Mouse (Mus musculus): ENCODE results near the gene Tab1. TPM values are rescaled to one million over a fixed set of nuclear protein-coding genes. Genes with fewer than 3 reads are reported as not detected.
A peak's percentile ranks its signal among the peaks of the same experiment; 100 is the strongest.

Gene Tab1
- polyA plus RNA-seq, 1 experiment: 33.6 TPM

- H3K4me3 ChIP-seq (ENCODE audit: insufficient read depth, low read length): no peak overlapping the region
- no peak for TF ChIP-seq CTCF (IDR thresholded peaks at IDR 0.05; ENCODE audit: extremely low read depth, insufficient read depth, low read length)
- no peak for TF ChIP-seq POLR2A (IDR thresholded peaks at IDR 0.05; ENCODE audit: extremely low read depth, insufficient read depth, low read length)
- peak overlapping the region; percentile 55 for H3K27ac ChIP-seq (ENCODE audit: insufficient read depth, low read length)
- peaks cover 21% of the 10 kb centered on the region for H3K4me1 ChIP-seq (ENCODE audit: control insufficient read depth, insufficient read depth, low read length)
These were observed 32.1 kb upstream of the Tab1 start for GRCm38 (mm10) chr15:80100871-80101270.

- H3K4me3 ChIP-seq (ENCODE audit: insufficient read depth, low read length): no peak overlapping the region
- peaks cover 17% of the 10 kb centered on the region for H3K4me1 ChIP-seq (ENCODE audit: control insufficient read depth, insufficient read depth, low read length)
- TF ChIP-seq POLR2A (IDR thresholded peaks at IDR 0.05; ENCODE audit: extremely low read depth, insufficient read depth, low read length) (no peak), CTCF (IDR thresholded peaks at IDR 0.05; ENCODE audit: extremely low read depth, insufficient read depth, low read length) (no peak)
- peak overlapping the region; percentile 55 for H3K27ac ChIP-seq (ENCODE audit: insufficient read depth, low read length)
These were observed 31.4 kb upstream of the Tab1 start for GRCm38 (mm10) chr15:80101503-80101902.

- Histone ChIP-seq H3K4me1 (ENCODE audit: control insufficient read depth, insufficient read depth, low read length) (peaks cover 17% of the 10 kb centered on the region), H3K4me3 (ENCODE audit: insufficient read depth, low read length) (no peak overlapping the region), H3K27ac (ENCODE audit: insufficient read depth, low read length) (no peak overlapping the region)
- no peak for TF ChIP-seq CTCF (IDR thresholded peaks at IDR 0.05; ENCODE audit: extremely low read depth, insufficient read depth, low read length)
- no peak for TF ChIP-seq POLR2A (IDR thresholded peaks at IDR 0.05; ENCODE audit: extremely low read depth, insufficient read depth, low read length)
These were observed 30.4 kb upstream of the Tab1 start for GRCm38 (mm10) chr15:80102495-80102894.

- peaks cover 8% of the 10 kb centered on the region for H3K4me1 ChIP-seq (ENCODE audit: control insufficient read depth, insufficient read depth, low read length)
- H3K27ac ChIP-seq (ENCODE audit: insufficient read depth, low read length): no peak overlapping the region
- H3K4me3 ChIP-seq (ENCODE audit: insufficient read depth, low read length): no peak overlapping the region
- TF ChIP-seq CTCF (IDR thresholded peaks at IDR 0.05; ENCODE audit: extremely low read depth, insufficient read depth, low read length) (no peak), POLR2A (IDR thresholded peaks at IDR 0.05; ENCODE audit: extremely low read depth, insufficient read depth, low read length) (no peak)
These were observed 27.2 kb upstream of the Tab1 start for GRCm38 (mm10) chr15:80105490-80106410.

- TF ChIP-seq POLR2A (IDR thresholded peaks at IDR 0.05; ENCODE audit: extremely low read depth, insufficient read depth, low read length) (no peak), CTCF (IDR thresholded peaks at IDR 0.05; ENCODE audit: extremely low read depth, insufficient read depth, low read length) (no peak)
- Histone ChIP-seq H3K4me3 (ENCODE audit: insufficient read depth, low read length) (no peak overlapping the region), H3K27ac (ENCODE audit: insufficient read depth, low read length) (peak overlapping the region; percentile 51; the same call in 1 of the 2 replicates), H3K4me1 (ENCODE audit: control insufficient read depth, insufficient read depth, low read length) (peaks cover 6% of the 10 kb centered on the region)
These were observed 25.8 kb upstream of the Tab1 start for GRCm38 (mm10) chr15:80107143-80107542.

GRCm38 (mm10) chr15:80107575-80107974, 25.4 kb upstream of the Tab1 start:
- H3K27ac ChIP-seq (ENCODE audit: insufficient read depth, low read length): peak overlapping the region; percentile 51; the same call in 1 of the 2 replicates

GRCm38 (mm10) chr15:80111436-80111835, 21.5 kb upstream of the Tab1 start:
- Histone ChIP-seq H3K4me3 (ENCODE audit: insufficient read depth, low read length) (no peak overlapping the region), H3K27ac (ENCODE audit: insufficient read depth, low read length) (no peak overlapping the region), H3K4me1 (ENCODE audit: control insufficient read depth, insufficient read depth, low read length) (peaks cover 3% of the 10 kb centered on the region)
- TF ChIP-seq CTCF (IDR thresholded peaks at IDR 0.05; ENCODE audit: extremely low read depth, insufficient read depth, low read length) (no peak), POLR2A (IDR thresholded peaks at IDR 0.05; ENCODE audit: extremely low read depth, insufficient read depth, low read length) (no peak)

More at GRCm38 (mm10) chr15:80107575-80107974, 25.4 kb upstream of the Tab1 start:
- Histone ChIP-seq H3K4me3 (ENCODE audit: insufficient read depth, low read length) (no peak overlapping the region), H3K4me1 (ENCODE audit: control insufficient read depth, insufficient read depth, low read length) (peaks cover 6% of the 10 kb centered on the region)
- TF ChIP-seq POLR2A (IDR thresholded peaks at IDR 0.05; ENCODE audit: extremely low read depth, insufficient read depth, low read length) (no peak), CTCF (IDR thresholded peaks at IDR 0.05; ENCODE audit: extremely low read depth, insufficient read depth, low read length) (no peak)

- Histone ChIP-seq H3K27ac (ENCODE audit: insufficient read depth, low read length) (no peak overlapping the region), H3K4me3 (ENCODE audit: insufficient read depth, low read length) (no peak overlapping the region), H3K4me1 (ENCODE audit: control insufficient read depth, insufficient read depth, low read length) (no peaks in the 10 kb centered on the region)
- no peak for TF ChIP-seq CTCF (IDR thresholded peaks at IDR 0.05; ENCODE audit: extremely low read depth, insufficient read depth, low read length)
These were observed 20.4 kb upstream of the Tab1 start for GRCm38 (mm10) chr15:80112499-80112898.

GRCm38 (mm10) chr15:80114414-80114813, 18.5 kb upstream of the Tab1 start:
- Histone ChIP-seq H3K27ac (ENCODE audit: insufficient read depth, low read length) (no peak overlapping the region), H3K4me3 (ENCODE audit: insufficient read depth, low read length) (no peak overlapping the region), H3K4me1 (ENCODE audit: control insufficient read depth, insufficient read depth, low read length) (no peaks in the 10 kb centered on the region)
- no peak for TF ChIP-seq CTCF (IDR thresholded peaks at IDR 0.05; ENCODE audit: extremely low read depth, insufficient read depth, low read length)
- no peak for TF ChIP-seq POLR2A (IDR thresholded peaks at IDR 0.05; ENCODE audit: extremely low read depth, insufficient read depth, low read length)

GRCm38 (mm10) chr15:80115256-80115655, 17.7 kb upstream of the Tab1 start:
- TF ChIP-seq CTCF (IDR thresholded peaks at IDR 0.05; ENCODE audit: extremely low read depth, insufficient read depth, low read length) (no peak), POLR2A (IDR thresholded peaks at IDR 0.05; ENCODE audit: extremely low read depth, insufficient read depth, low read length) (no peak)

More at GRCm38 (mm10) chr15:80115256-80115655, 17.7 kb upstream of the Tab1 start:
- Histone ChIP-seq H3K4me1 (ENCODE audit: control insufficient read depth, insufficient read depth, low read length) (no peaks in the 10 kb centered on the region), H3K4me3 (ENCODE audit: insufficient read depth, low read length) (no peak overlapping the region), H3K27ac (ENCODE audit: insufficient read depth, low read length) (no peak overlapping the region)

Measured in cortical plate, adult 2 months (tissue).